Mouse (Mus musculus) midbrain, embryonic 12.5 days (tissue): Measurements from ENCODE around the gene Rps6. TPM values are rescaled to one million over a fixed set of nuclear protein-coding genes. Genes with fewer than 3 reads are reported as not detected.

ENCODE experiments used
- ATAC-seq: fragments of 200-750 bp; cut with Nextera tagmentation; 2 replicates; pipeline ENCODE4 v1.8.0; 2017; ENCODE audit warnings: low read depth, moderate TSS enrichment, moderate library complexity; ENCODE audit not compliant: low FRiP score
- H3K27ac ChIP-seq: fragments of 300-500 bp; sonication (generic); replicated peaks from 2 replicates; pipeline ENCODE4 v1.5.1; 2016; ENCODE audit warnings: mild to moderate bottlenecking
- H3K27me3 ChIP-seq: fragments of 300-500 bp; sonication (generic); 2 replicates; pipeline ENCODE4 v1.6.1; 2016; ENCODE audit warnings: mild to moderate bottlenecking
- H3K36me3 ChIP-seq: fragments of 300-500 bp; sonication (generic); 2 replicates; pipeline ENCODE4 v1.6.1; 2016
- H3K4me1 ChIP-seq: fragments of 300-500 bp; sonication (generic); 2 replicates; pipeline ENCODE4 v1.6.1; 2016
- H3K4me2 ChIP-seq: fragments of 300-500 bp; sonication (generic); replicated peaks from 2 replicates; pipeline ENCODE4 v1.6.1; 2016; ENCODE audit warnings: mild to moderate bottlenecking, moderate library complexity
- H3K4me3 ChIP-seq: fragments of 300-500 bp; sonication (generic); 2 replicates; pipeline ENCODE4 v1.5.1; 2016; ENCODE audit warnings: mild to moderate bottlenecking
- H3K9ac ChIP-seq: fragments of 300-500 bp; sonication (generic); replicated peaks from 2 replicates; pipeline ENCODE4 v1.6.1; 2016; ENCODE audit warnings: mild to moderate bottlenecking, moderate library complexity
- H3K9me3 ChIP-seq: fragments of 300-500 bp; sonication (generic); 2 replicates; pipeline ENCODE4 v1.6.1; 2016; ENCODE audit warnings: mild to moderate bottlenecking
- WGBS: fragments of 180-500 bp; shearing (Covaris S2); methylation state at CpG from one replicate; pipeline ENCODE4 v1.1.7; 2016; 5-methylcytosine and 5-hydroxymethylcytosine counted together
- polyA plus RNA-seq: library from polyadenylated mRNA; unstranded; fragments of >200 nt; fragmentation: Nextera tagmentation; extraction: Ambion mirVana; gene quantifications from 2 replicates; pipeline ENCODE4 v1.2.1, GENCODE M21; 2016

Rps6 gene
- 524 and 538 TPM in 2 replicates for polyA plus RNA-seq

GRCm38 (mm10) chr4:86857113-86858069 is at the start of gene Rps6:
TSS of gene Rps6 (minus strand) at chr4:86857412.
- peaks cover 31% of the 10 kb centered on the region for H3K36me3 ChIP-seq
- peaks cover 16% of the 10 kb centered on the region for H3K4me1 ChIP-seq
- WGBS: under 1% methylated on average over 68 of the region's 68 CpGs
- peak within 1 kb of the TSS; percentile 81 for H3K4me2 ChIP-seq
- H3K27me3 ChIP-seq: no peaks in the 10 kb centered on the region; the same call in 1 of the 2 replicates
- peak within 1 kb of the TSS; percentile 97 for H3K4me3 ChIP-seq
- peak within 1 kb of the TSS; percentile 100 for H3K9ac ChIP-seq
- peak within 1 kb of the TSS; percentile 95 for H3K27ac ChIP-seq
- H3K9me3 ChIP-seq: no peaks in the 10 kb centered on the region
- peak; percentile 99 for ATAC-seq

GRCm38 (mm10) chr4:86905869-86906268 is 48.7 kb upstream of the Rps6 start:
- Histone ChIP-seq H3K9me3 (0 out of 2 replicates have a peak, but pooled peaks cover 3% of the 10 kb centered on the region), H3K27ac (no peak overlapping the region), H3K36me3 (no peaks in the 10 kb centered on the region), H3K27me3 (no peaks in the 10 kb centered on the region), H3K4me2 (no peak overlapping the region), H3K9ac (no peak overlapping the region), H3K4me1 (no peaks in the 10 kb centered on the region), H3K4me3 (no peak overlapping the region)
- ATAC-seq: no peak
- 89% methylated on average over 1 of the region's 1 CpGs for WGBS

GRCm38 (mm10) chr4:86904969-86905368 is 47.8 kb upstream of the Rps6 start:
- no peaks in the 10 kb centered on the region for H3K4me1 ChIP-seq
- 33% methylated on average over 3 of the region's 3 CpGs for WGBS
- no peak overlapping the region for H3K27ac ChIP-seq
- ATAC-seq: no peak
- H3K4me3 ChIP-seq: no peak overlapping the region
- 0 out of 2 replicates have a peak, but pooled peaks cover 3% of the 10 kb centered on the region for H3K9me3 ChIP-seq
- no peaks in the 10 kb centered on the region for H3K27me3 ChIP-seq
- no peaks in the 10 kb centered on the region for H3K36me3 ChIP-seq
- H3K9ac ChIP-seq: no peak overlapping the region
- no peak overlapping the region for H3K4me2 ChIP-seq

DNA sequence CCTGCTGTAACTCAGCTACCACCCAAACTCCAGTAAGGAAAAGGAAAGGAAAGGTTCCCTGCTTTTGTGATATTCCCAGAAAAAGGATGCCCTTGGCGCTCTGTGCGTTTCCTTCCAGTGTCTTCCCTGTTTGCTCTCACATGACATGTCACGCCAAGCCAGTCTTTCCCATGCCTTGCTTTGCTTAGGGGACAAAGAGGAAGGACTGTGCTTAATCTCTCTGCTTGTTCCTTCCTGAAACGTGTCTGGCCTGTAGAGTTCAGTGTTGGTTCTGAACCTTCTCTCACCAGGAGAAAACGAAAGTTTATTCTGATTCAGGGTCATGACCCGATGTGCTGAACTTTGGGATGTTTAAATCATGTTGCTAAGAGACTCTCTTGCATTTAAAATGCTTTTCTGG is 45.1 kb upstream of the Rps6 start:
- no peak for ATAC-seq
- Histone ChIP-seq H3K4me3 (no peak overlapping the region), H3K4me2 (no peak overlapping the region), H3K4me1 (no peaks in the 10 kb centered on the region), H3K36me3 (no peaks in the 10 kb centered on the region), H3K9ac (no peak overlapping the region), H3K9me3 (no peaks in the 10 kb centered on the region), H3K27ac (no peak overlapping the region), H3K27me3 (no peaks in the 10 kb centered on the region)
- WGBS: 53% methylated on average over 6 of the region's 6 CpGs

DNA sequence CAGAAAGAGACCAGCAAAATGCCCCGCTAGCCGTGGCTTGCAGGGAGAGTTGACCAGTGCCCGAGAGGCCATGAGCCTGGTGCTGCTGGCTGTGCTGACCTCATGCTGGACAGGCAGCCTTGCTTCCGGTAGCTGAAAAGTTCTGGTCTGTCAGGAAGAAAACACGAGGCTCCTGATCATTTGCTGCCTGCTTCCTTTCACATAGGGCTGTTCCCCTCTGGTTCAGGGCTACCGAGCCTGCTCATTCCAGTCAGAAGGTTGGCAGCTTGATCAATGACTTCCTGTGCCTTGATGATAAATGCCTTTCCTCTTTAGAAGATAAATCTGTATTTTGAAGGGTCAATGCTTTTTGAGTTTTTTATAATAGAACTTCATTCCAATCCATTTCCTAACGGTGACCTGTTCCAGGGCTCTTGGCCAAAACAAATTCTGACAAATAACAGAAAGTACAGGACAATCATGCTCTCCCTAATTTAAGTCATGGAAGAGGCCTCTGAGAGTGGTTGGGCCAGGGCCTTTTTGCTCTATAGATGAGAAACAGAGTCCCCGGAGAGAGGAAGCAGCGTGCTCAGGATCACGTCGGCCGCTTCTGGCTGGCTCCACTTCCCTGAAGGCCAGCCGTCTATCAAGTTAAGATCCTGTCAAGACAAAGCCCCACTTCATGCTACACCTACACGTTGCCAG is 41.7 kb upstream of the Rps6 start:
- WGBS: 79% methylated on average over 14 of the region's 14 CpGs

DNA sequence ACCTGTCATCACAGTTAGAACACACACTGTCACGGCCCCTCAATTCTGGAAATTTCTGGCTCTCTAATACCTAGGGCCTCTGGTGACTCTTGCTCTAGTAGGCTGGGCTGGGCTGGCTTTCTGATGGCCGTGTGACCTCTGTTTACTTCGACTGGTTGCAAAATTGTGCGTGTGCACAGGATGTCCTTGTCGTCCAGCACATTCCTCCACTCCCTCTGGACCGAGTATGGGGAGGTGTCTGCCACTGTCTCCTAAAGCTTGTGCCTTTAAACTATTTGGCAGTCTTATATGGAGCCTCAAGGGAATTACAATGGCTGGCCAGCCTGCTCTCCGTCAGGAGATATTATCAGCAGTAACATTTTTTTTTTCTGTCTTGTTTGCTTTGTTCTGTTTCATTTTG is 40.2 kb upstream of the Rps6 start:
- H3K9me3 ChIP-seq: no peaks in the 10 kb centered on the region
- H3K4me3 ChIP-seq: no peak overlapping the region
- no peaks in the 10 kb centered on the region for H3K36me3 ChIP-seq
- no peak for ATAC-seq
- no peak overlapping the region for H3K9ac ChIP-seq
- 84% methylated on average over 7 of the region's 7 CpGs for WGBS
- H3K4me2 ChIP-seq: no peak overlapping the region
- no peak overlapping the region for H3K27ac ChIP-seq
- no peaks in the 10 kb centered on the region for H3K4me1 ChIP-seq
- H3K27me3 ChIP-seq: no peaks in the 10 kb centered on the region

More for the DNA sequence above, 41.7 kb upstream of the Rps6 start:
- no peak overlapping the region for H3K4me2 ChIP-seq
- H3K9ac ChIP-seq: no peak overlapping the region
- no peak overlapping the region for H3K4me3 ChIP-seq
- no peaks in the 10 kb centered on the region for H3K9me3 ChIP-seq
- no peak for ATAC-seq
- no peak overlapping the region for H3K27ac ChIP-seq
- H3K27me3 ChIP-seq: no peaks in the 10 kb centered on the region
- H3K36me3 ChIP-seq: no peaks in the 10 kb centered on the region
- H3K4me1 ChIP-seq: no peaks in the 10 kb centered on the region

GRCm38 (mm10) chr4:86887879-86888278 is 30.7 kb upstream of the Rps6 start:
- Histone ChIP-seq H3K4me2 (no peak overlapping the region), H3K9me3 (no peaks in the 10 kb centered on the region), H3K4me3 (no peak overlapping the region), H3K9ac (no peak overlapping the region), H3K27me3 (0 out of 2 replicates have a peak, but pooled peaks cover 8% of the 10 kb centered on the region), H3K4me1 (no peaks in the 10 kb centered on the region), H3K27ac (no peak overlapping the region), H3K36me3 (no peaks in the 10 kb centered on the region)
- ATAC-seq: no peak
- WGBS: 68% methylated on average over 5 of the region's 5 CpGs

GRCm38 (mm10) chr4:86886160-86886878 is 29.1 kb upstream of the Rps6 start:
- H3K4me2 ChIP-seq: peak overlapping the region; percentile 32
- H3K36me3 ChIP-seq: no peaks in the 10 kb centered on the region
- peak overlapping the region; percentile 4; the same call in 1 of the 2 replicates for H3K4me3 ChIP-seq
- H3K4me1 ChIP-seq: no peaks in the 10 kb centered on the region
- 0 out of 2 replicates have a peak, but pooled peaks cover 8% of the 10 kb centered on the region for H3K27me3 ChIP-seq
- H3K9ac ChIP-seq: no peak overlapping the region
- no peak overlapping the region for H3K27ac ChIP-seq
- no peak for ATAC-seq
- no peaks in the 10 kb centered on the region for H3K9me3 ChIP-seq
- 52% methylated on average over 18 of the region's 18 CpGs for WGBS

DNA sequence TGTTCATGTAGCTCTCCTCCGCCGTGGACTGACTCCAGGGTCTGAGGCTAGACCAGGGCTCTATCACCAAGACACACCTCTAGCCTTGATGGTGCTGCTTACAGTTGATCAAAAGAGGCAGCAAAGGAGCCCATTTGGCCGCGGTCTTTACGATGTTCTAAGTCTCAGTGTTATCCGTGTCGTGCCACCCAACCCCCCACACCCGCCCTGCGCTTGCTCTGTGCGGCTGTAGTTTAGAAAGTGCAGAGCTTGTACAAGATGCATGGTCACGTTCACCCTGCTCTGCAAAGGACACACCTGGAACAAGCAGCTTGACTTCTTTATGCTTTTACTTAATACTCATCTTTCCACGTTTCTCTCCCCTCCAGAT is 28.6 kb upstream of the Rps6 start:
- ATAC-seq: no peak
- Histone ChIP-seq H3K9me3 (no peaks in the 10 kb centered on the region), H3K4me3 (peak overlapping the region; percentile 4; the same call in 1 of the 2 replicates), H3K4me1 (no peaks in the 10 kb centered on the region), H3K4me2 (peak overlapping the region; percentile 32), H3K27me3 (0 out of 2 replicates have a peak, but pooled peaks cover 8% of the 10 kb centered on the region), H3K27ac (no peak overlapping the region), H3K9ac (no peak overlapping the region), H3K36me3 (no peaks in the 10 kb centered on the region)
- 52% methylated on average over 12 of the region's 12 CpGs for WGBS

DNA sequence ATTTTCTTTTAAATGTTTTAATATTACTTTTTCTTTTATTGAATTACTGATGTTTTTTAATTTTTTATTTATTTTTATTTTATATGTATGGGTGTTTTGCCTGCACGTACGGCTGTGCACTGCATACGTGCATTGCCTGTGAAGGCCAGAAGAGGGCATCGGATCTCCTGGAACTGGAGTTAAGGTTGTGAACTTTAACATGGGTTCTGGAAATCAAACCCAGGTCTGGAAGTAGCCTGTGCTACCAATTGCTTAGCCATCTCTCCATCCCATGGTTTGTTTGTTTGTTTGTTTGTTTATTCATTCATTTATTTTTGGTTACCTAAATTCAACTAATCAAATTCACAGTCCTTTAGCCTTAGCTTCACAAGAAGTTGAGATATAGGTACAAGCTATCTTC is 27.7 kb upstream of the Rps6 start:
- H3K4me2 ChIP-seq: no peak overlapping the region
- no peak for ATAC-seq
- H3K9me3 ChIP-seq: no peaks in the 10 kb centered on the region

GRCm38 (mm10) chr4:86882413-86882812 is 25.2 kb upstream of the Rps6 start:
- Histone ChIP-seq H3K27me3 (0 out of 2 replicates have a peak, but pooled peaks cover 8% of the 10 kb centered on the region), H3K9ac (no peak overlapping the region), H3K36me3 (no peaks in the 10 kb centered on the region), H3K4me2 (no peak overlapping the region), H3K4me3 (no peak overlapping the region), H3K27ac (no peak overlapping the region), H3K4me1 (no peaks in the 10 kb centered on the region), H3K9me3 (no peaks in the 10 kb centered on the region)
- ATAC-seq: no peak
- WGBS: 73% methylated on average over 2 of the region's 2 CpGs

More for the DNA sequence above, 27.7 kb upstream of the Rps6 start:
- Histone ChIP-seq H3K27me3 (0 out of 2 replicates have a peak, but pooled peaks cover 8% of the 10 kb centered on the region), H3K4me3 (no peak overlapping the region), H3K36me3 (no peaks in the 10 kb centered on the region), H3K4me1 (no peaks in the 10 kb centered on the region), H3K9ac (no peak overlapping the region), H3K27ac (no peak overlapping the region)
- 40% methylated on average over 4 of the region's 4 CpGs for WGBS
